Mouse (Mus musculus) C2C12 (cell line): ENCODE measurements around the gene Fastkd3.
"Not testable (repeated sequence)": the region's sequence is repeated elsewhere in the genome, so short reads cannot be mapped to it uniquely, and the experiment has no call there.

Experiments used
- CEBPB ChIP-seq: IDR thresholded peaks from one replicate; pipeline ENCODE4 v1.6.1; 2011; ENCODE audit warnings: low read depth, mild to moderate bottlenecking, control low read depth, moderate library complexity
- CTCF ChIP-seq: IDR thresholded peaks from one replicate; pipeline ENCODE4 v1.5.1; 2011; ENCODE audit not compliant: control insufficient read depth, insufficient read depth, insufficient read length
- FOSL1 ChIP-seq: IDR thresholded peaks from one replicate; pipeline ENCODE4 v1.8.0; 2011; ENCODE audit warnings: mild to moderate bottlenecking, low read length; ENCODE audit not compliant: poor library complexity, insufficient read depth, severe bottlenecking
- MAX ChIP-seq: IDR thresholded peaks from one replicate; pipeline ENCODE4 v1.6.1; 2011; ENCODE audit warnings: mild to moderate bottlenecking, control low read depth
- MYOD1 ChIP-seq: IDR thresholded peaks from one replicate; pipeline ENCODE4 v1.6.1; 2011; ENCODE audit warnings: low read depth; ENCODE audit not compliant: control insufficient read depth, insufficient read length
- MYOG ChIP-seq: IDR thresholded peaks from one replicate; pipeline ENCODE4 v1.6.1; 2011; ENCODE audit not compliant: control insufficient read depth, insufficient read length; ENCODE audit errors: extremely low read depth
- USF1 ChIP-seq: IDR thresholded peaks from one replicate; pipeline ENCODE4 v1.6.1; 2011; ENCODE audit warnings: low read depth, mild to moderate bottlenecking, control low read depth, moderate library complexity

DNA sequence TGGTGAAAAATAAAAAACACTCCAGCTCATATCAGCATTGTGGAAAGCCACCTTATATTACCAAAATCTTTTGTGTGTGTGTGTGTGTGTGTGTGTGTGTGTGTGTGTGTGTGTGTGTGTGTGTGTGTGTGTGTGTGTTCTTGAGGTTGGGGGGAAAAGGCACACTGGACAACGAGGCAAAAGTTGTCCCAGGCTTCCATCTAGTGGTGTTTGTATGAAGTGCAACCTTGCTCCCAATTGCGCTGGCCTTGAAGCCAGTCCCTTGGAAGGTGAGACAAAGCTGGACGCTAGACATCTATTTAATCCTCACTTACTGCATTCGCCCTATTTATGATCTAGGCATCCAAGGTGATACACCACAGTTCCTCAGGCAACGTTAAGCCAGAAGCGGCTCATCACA is 28.6 kb upstream of the Fastkd3 start:
- not testable (repeated sequence) for TF ChIP-seq CTCF, MYOG, CEBPB, MAX, USF1, MYOD1, FOSL1
